Mouse (Mus musculus) E14TG2a.4 (cell line): ENCODE data around the gene Btnl9.
"Not testable (repeated sequence)": the region's sequence is repeated elsewhere in the genome, so short reads cannot be mapped to it uniquely, and the experiment has no call there.

Source experiments
- H3K27me3 ChIP-seq: 2 replicates; pipeline ENCODE4 v1.6.1; 2014; ENCODE audit warnings: low read length, control low read depth; ENCODE audit not compliant: insufficient read depth
- H3K36me3 ChIP-seq: 2 replicates; pipeline ENCODE4 v1.6.1; 2014; ENCODE audit warnings: low read length, control low read depth; ENCODE audit not compliant: insufficient read depth
- H3K4me1 ChIP-seq: replicated peaks from 2 replicates; pipeline ENCODE4 v1.6.1; 2014; ENCODE audit warnings: low read depth, low read length, control low read depth
- H3K4me3 ChIP-seq: replicated peaks from 2 replicates; pipeline ENCODE4 v1.5.1; 2014; ENCODE audit warnings: mild to moderate bottlenecking, low read length
- H3K9me3 ChIP-seq: 2 replicates; pipeline ENCODE4 v1.6.1; 2014; ENCODE audit warnings: low read length, control low read depth
- CTCF ChIP-seq: conservative IDR thresholded peaks from 2 replicates; pipeline ENCODE4 v1.5.1; 2014; ENCODE audit warnings: low read length
- NANOG ChIP-seq: IDR thresholded peaks from 2 replicates; pipeline ENCODE4 v1.6.1; 2014; ENCODE audit warnings: borderline replicate concordance, low read length, mixed read lengths
- POU5F1 ChIP-seq: IDR thresholded peaks from 2 replicates; pipeline ENCODE4 v1.6.1; 2014; ENCODE audit warnings: low read length, borderline replicate concordance

Btnl9 gene

GRCm38 (mm10) chr11:49191083-49191482 lies 4.1 kb upstream of the Btnl9 start:
- H3K9me3 ChIP-seq, result peaks cover 10% of the 10 kb centered on the region
- no peak overlapping the region for H3K4me3 ChIP-seq
- H3K4me1 ChIP-seq, result peaks cover 15% of the 10 kb centered on the region
- no peak for TF ChIP-seq POU5F1
- no peak for TF ChIP-seq NANOG
- no peak for TF ChIP-seq CTCF
- H3K27me3 ChIP-seq, result peaks cover 19% of the 10 kb centered on the region
- H3K36me3 ChIP-seq, result no peaks in the 10 kb centered on the region

- Histone ChIP-seq H3K27me3 (peaks cover 21% of the 10 kb centered on the region), H3K4me3 (no peak overlapping the region), H3K9me3 (peaks cover 6% of the 10 kb centered on the region; the same call in 1 of the 2 replicates), H3K36me3 (no peaks in the 10 kb centered on the region), H3K4me1 (peaks cover 11% of the 10 kb centered on the region)
- TF ChIP-seq NANOG (no peak), CTCF (peak; percentile 17)
Observed at GRCm38 (mm10) chr11:49189737-49190136, 2.8 kb upstream of the Btnl9 start.

DNA sequence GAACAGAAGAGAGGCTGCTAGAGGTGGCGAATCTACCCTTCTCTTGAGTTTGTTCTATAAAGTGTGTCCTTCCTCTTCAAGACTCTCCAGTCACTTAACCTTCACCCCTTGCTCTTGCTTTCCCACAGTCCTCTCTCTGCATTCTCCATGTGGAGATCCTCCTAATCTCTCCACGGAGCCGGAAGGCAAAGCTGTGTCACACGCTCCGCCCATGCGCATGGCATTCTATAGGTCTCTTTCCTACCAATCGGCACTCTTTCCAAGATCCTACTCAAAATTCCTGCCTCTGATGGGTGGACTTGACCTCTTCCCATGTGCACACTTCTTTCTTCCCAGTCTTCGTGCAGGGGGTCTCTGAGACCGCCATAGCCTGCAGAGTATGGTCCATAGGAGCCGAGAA lies 742 bp upstream of the Btnl9 start:
- Histone ChIP-seq H3K4me3 (peak overlapping the region; percentile 39), H3K9me3 (no peaks in the 10 kb centered on the region), H3K36me3 (no peaks in the 10 kb centered on the region), H3K4me1 (peaks cover 11% of the 10 kb centered on the region), H3K27me3 (peaks cover 32% of the 10 kb centered on the region)
- no peak for TF ChIP-seq POU5F1
- no peak for TF ChIP-seq CTCF
- no peak for TF ChIP-seq NANOG

- H3K9me3 ChIP-seq, result no peaks in the 10 kb centered on the region
- H3K4me3 ChIP-seq, result no peak overlapping the region
- H3K27me3 ChIP-seq, result peaks cover 33% of the 10 kb centered on the region
- TF ChIP-seq CTCF (no peak), NANOG (no peak), POU5F1 (no peak)
- no peaks in the 10 kb centered on the region for H3K36me3 ChIP-seq
- H3K4me1 ChIP-seq, result peaks cover 11% of the 10 kb centered on the region
Observed at GRCm38 (mm10) chr11:49186452-49186851, 507 bp downstream of the Btnl9 start.

GRCm38 (mm10) chr11:49183172-49183571 lies 3.8 kb downstream of the Btnl9 start:
- TF ChIP-seq POU5F1 (no peak), NANOG (no peak), CTCF (no peak)
- peaks cover 44% of the 10 kb centered on the region for H3K27me3 ChIP-seq
- peaks cover 13% of the 10 kb centered on the region for H3K4me1 ChIP-seq
- no peak overlapping the region for H3K4me3 ChIP-seq
- H3K36me3 ChIP-seq, result no peaks in the 10 kb centered on the region
- no peaks in the 10 kb centered on the region for H3K9me3 ChIP-seq

GRCm38 (mm10) chr11:49176047-49176779 lies 10.7 kb downstream of the Btnl9 start:
- H3K4me3 ChIP-seq, H3K9me3 ChIP-seq, H3K36me3 ChIP-seq: not testable (repeated sequence)
- Histone ChIP-seq H3K27me3 (peaks cover 14% of the 10 kb centered on the region), H3K4me1 (peaks cover 16% of the 10 kb centered on the region)

DNA sequence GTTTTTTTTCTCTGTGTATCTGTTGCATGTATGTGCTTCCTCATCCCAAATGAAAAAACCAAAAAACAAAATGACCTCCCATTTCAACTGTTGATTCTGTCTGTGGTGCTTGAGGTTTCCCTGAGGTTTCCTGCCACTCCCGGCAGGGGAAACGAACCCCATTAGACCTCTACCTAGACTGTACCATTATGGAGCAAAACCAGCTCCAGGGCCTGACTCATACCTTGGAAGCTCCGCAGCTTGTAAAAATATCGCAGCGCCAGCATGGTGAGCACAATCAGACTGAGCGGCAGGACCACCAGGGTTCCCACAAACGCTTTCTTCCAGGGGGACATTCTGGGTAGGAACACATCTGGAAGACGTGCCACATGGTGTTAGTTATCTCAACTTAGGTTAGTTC lies 11.6 kb downstream of the Btnl9 start:
- H3K36me3 ChIP-seq, result no peaks in the 10 kb centered on the region
- peaks cover 14% of the 10 kb centered on the region for H3K4me1 ChIP-seq
- H3K27me3 ChIP-seq, result peaks cover 18% of the 10 kb centered on the region
- no peak overlapping the region for H3K4me3 ChIP-seq
- peaks cover 3% of the 10 kb centered on the region; the same call in 1 of the 2 replicates for H3K9me3 ChIP-seq
- no peak for TF ChIP-seq NANOG
- TF ChIP-seq CTCF, result no peak; the same call in 1 of the 2 replicates
- no peak for TF ChIP-seq POU5F1

- H3K36me3 ChIP-seq, result no peaks in the 10 kb centered on the region
- peaks cover 19% of the 10 kb centered on the region for H3K9me3 ChIP-seq
- TF ChIP-seq CTCF (no peak), POU5F1 (no peak)
- H3K27me3 ChIP-seq, result peaks cover 39% of the 10 kb centered on the region
- no peak overlapping the region for H3K4me3 ChIP-seq
- peaks cover 17% of the 10 kb centered on the region for H3K4me1 ChIP-seq
Observed at GRCm38 (mm10) chr11:49170576-49170975, 16.4 kb downstream of the Btnl9 start.
